10 mouse cellular contexts compared by ENCODE assay signal in genomic region chr7:143407931-143408501, GRCm38 (mm10). TPM values are rescaled to one million over a fixed set of nuclear protein-coding genes. Genes with fewer than 3 reads are reported as not detected.
DNase-seq lines count a peak whose midpoint lies in the region; ATAC-seq and TF ChIP-seq lines count a peak whose summit lies in the region.
"Had no signal": no experiment of that assay in that cellular context is flagged by ENCODE, and none has a peak within 500 bp of the region (broad histone marks: within the 10 kb centered on the region; RNA-seq: fewer than 3 reads in every experiment).

No protein-coding gene starts in this region.

- peak; percentile 46 to 63 for DNase-seq in adrenal gland, adult (ENCODE audit: inconsistent age in 2 of 2, low spot score in 1 of 2)
- no peak for DNase-seq in adrenal gland, postnatal 4 days (ENCODE audit: low spot score in 2 of 2)
- no peak for DNase-seq in heart, embryonic 10.5 days (ENCODE audit: low spot score)
- DNase-seq in lung, postnatal 14 days, result peak; percentile 39
- DNase-seq in T-cell, adult 2 months (ENCODE audit: low spot score), result no peak
- no peak for DNase-seq in forebrain, postnatal 0 days
- DNase-seq: thymus, postnatal 14 days had no signal

- H3K4me1 ChIP-seq in heart, embryonic 10.5 days, result peaks cover 45% of the 10 kb centered on the region
- peaks cover 15% of the 10 kb centered on the region for H3K4me1 ChIP-seq in kidney, embryonic 16.5 days (ENCODE audit: insufficient read depth, low read length)
- H3K4me1 ChIP-seq in forebrain, embryonic 13.5 days, result peaks cover 10% of the 10 kb centered on the region
- no peaks in the 10 kb centered on the region for H3K4me1 ChIP-seq in forebrain, postnatal 0 days (ENCODE audit: insufficient read depth)

- H3K27ac ChIP-seq in heart, embryonic 10.5 days, result peak overlapping the region; percentile 74
- 0 out of 2 replicates have a peak overlapping the region, but pooled peaks have one; percentile 27 for H3K27ac ChIP-seq in kidney, embryonic 16.5 days (ENCODE audit: low read length)
- H3K27ac ChIP-seq in forebrain, embryonic 13.5 days, result no peak overlapping the region
- H3K27ac ChIP-seq in forebrain, postnatal 0 days (ENCODE audit: low read depth, low read length), result no peak overlapping the region
- H3K27ac ChIP-seq: hindbrain, embryonic 15.5 days had no signal

- no peak overlapping the region for H3K4me2 ChIP-seq in kidney, embryonic 16.5 days (replicated peaks; ENCODE audit: low read depth, low read length)
- no peak overlapping the region for H3K4me2 ChIP-seq in forebrain, embryonic 13.5 days
- no peak overlapping the region for H3K4me2 ChIP-seq in forebrain, postnatal 0 days (ENCODE audit: low read depth)
- H3K4me2 ChIP-seq: hindbrain, embryonic 15.5 days had no signal

- H3K4me3 ChIP-seq in heart, embryonic 10.5 days, result no peak overlapping the region
- no peak overlapping the region for H3K4me3 ChIP-seq in kidney, embryonic 16.5 days (ENCODE audit: low read length)
- H3K4me3 ChIP-seq in forebrain, embryonic 13.5 days, result no peak overlapping the region
- no peak overlapping the region for H3K4me3 ChIP-seq in forebrain, postnatal 0 days (ENCODE audit: low read depth, low read length)
- H3K4me3 ChIP-seq: hindbrain, embryonic 15.5 days had no signal

- no peaks in the 10 kb centered on the region for H3K27me3 ChIP-seq in heart, embryonic 10.5 days (ENCODE audit: insufficient read depth, poor library complexity, severe bottlenecking)
- no peaks in the 10 kb centered on the region for H3K27me3 ChIP-seq in kidney, embryonic 16.5 days (ENCODE audit: insufficient read depth, low read length)
- peaks cover 62% of the 10 kb centered on the region for H3K27me3 ChIP-seq in forebrain, embryonic 13.5 days
- no peaks in the 10 kb centered on the region for H3K27me3 ChIP-seq in forebrain, postnatal 0 days (ENCODE audit: insufficient read depth, low read length)
- H3K27me3 ChIP-seq: hindbrain, embryonic 15.5 days had no signal

- ATAC-seq in kidney, embryonic 16.5 days (ENCODE audit: low FRiP score, low TSS enrichment), result peak; percentile 86
- ATAC-seq in forebrain, embryonic 13.5 days, result no peak
- ATAC-seq in forebrain, postnatal 0 days, result no peak

- H3K36me3 ChIP-seq in heart, embryonic 10.5 days, result no peaks in the 10 kb centered on the region
- H3K36me3 ChIP-seq in kidney, embryonic 16.5 days (ENCODE audit: insufficient read depth, low read length), result no peaks in the 10 kb centered on the region
- no peaks in the 10 kb centered on the region for H3K36me3 ChIP-seq in forebrain, embryonic 13.5 days (ENCODE audit: poor library complexity, severe bottlenecking)
- H3K36me3 ChIP-seq in forebrain, postnatal 0 days (ENCODE audit: insufficient read depth), result no peaks in the 10 kb centered on the region
- H3K36me3 ChIP-seq: hindbrain, embryonic 15.5 days had no signal

- H3K9me3 ChIP-seq in heart, embryonic 10.5 days, result no peaks in the 10 kb centered on the region
- no peaks in the 10 kb centered on the region for H3K9me3 ChIP-seq in kidney, embryonic 16.5 days (ENCODE audit: low read length)
- no peaks in the 10 kb centered on the region for H3K9me3 ChIP-seq in forebrain, embryonic 13.5 days (replicated peaks)
- H3K9me3 ChIP-seq in forebrain, postnatal 0 days (ENCODE audit: low read length), result no peaks in the 10 kb centered on the region
- H3K9me3 ChIP-seq: hindbrain, embryonic 15.5 days had no signal

- WGBS in heart, embryonic 10.5 days, result 63% methylated on average over 9 of the region's 9 CpGs
- 41% methylated on average over 9 of the region's 9 CpGs for WGBS in kidney, embryonic 16.5 days
- WGBS in forebrain, embryonic 13.5 days, result 78% methylated on average over 9 of the region's 9 CpGs
- WGBS in forebrain, postnatal 0 days, result 78% methylated on average over 9 of the region's 9 CpGs

- no peak for TF ChIP-seq CTCF in forebrain, postnatal 0 days (IDR thresholded peaks at IDR 0.05; ENCODE audit: low read depth)

- H3K9ac ChIP-seq in kidney, embryonic 16.5 days (replicated peaks; ENCODE audit: low read length), result no peak overlapping the region
- H3K9ac ChIP-seq in forebrain, embryonic 13.5 days, result no peak overlapping the region
- H3K9ac ChIP-seq in forebrain, postnatal 0 days, result no peak overlapping the region
- H3K9ac ChIP-seq: hindbrain, embryonic 15.5 days had no signal

RNA-seq across cellular contexts. Expression of gene Cdkn1c, which starts 52.8 kb away (rescaled TPM):
- total RNA-seq in adrenal gland, postnatal 4 days (2021), result 1,000 to 10,000 TPM; 1,384 to 1,531 TPM
- 1,495 and 1,694 TPM in 2 replicates for polyA plus RNA-seq in heart, embryonic 10.5 days (2016; fragmentation: Nextera tagmentation; extraction: Ambion mirVana)
- polyA plus RNA-seq in kidney, embryonic 16.5 days (2015; fragmentation: Nextera tagmentation; extraction: Ambion mirVana), result 675 and 814 TPM in 2 replicates
- polyA plus RNA-seq in forebrain, embryonic 13.5 days (2015; fragmentation: Nextera tagmentation; extraction: Ambion mirVana), result 140 and 149 TPM in 2 replicates
- total RNA-seq in forebrain, postnatal 0 days (2014; rRNA removed), result 99.0 and 123 TPM in 2 replicates
- 119 and 124 TPM in 2 replicates for polyA plus RNA-seq in forebrain, postnatal 0 days (2015; fragmentation: Nextera tagmentation; extraction: Ambion mirVana)

Comparison
In these comparisons a context has a peak if more than half of its experiments do, and no peak if none do; other contexts are left out.
1. DNase-seq: peak in adrenal gland, adult (2 of 2) and lung, postnatal 14 days (single experiment); none in adrenal gland, postnatal 4 days (0 of 2), heart, embryonic 10.5 days (single experiment), T-cell, adult 2 months (single experiment) and forebrain, postnatal 0 days (single experiment).
2. H3K27ac ChIP-seq: peak in heart, embryonic 10.5 days (single experiment) and kidney, embryonic 16.5 days (single experiment); none in forebrain, embryonic 13.5 days (single experiment) and forebrain, postnatal 0 days (single experiment).